Mouse (Mus musculus) heart, embryonic 11.5 days (tissue): ENCODE measurements around the gene Otud1. TPM values are rescaled to one million over a fixed set of nuclear protein-coding genes. Genes with fewer than 3 reads are reported as not detected.

Experiments used
- ATAC-seq: fragments of 200-750 bp; cut with Nextera tagmentation; replicated peaks from 2 replicates; pipeline ENCODE4 v1.8.0; 2017; ENCODE audit warnings: moderate library complexity; ENCODE audit not compliant: insufficient number of reproducible peaks, low FRiP score, low TSS enrichment
- H3K27ac ChIP-seq: fragments of 300-500 bp; sonication (generic); 2 replicates; pipeline ENCODE4 v1.5.1; 2014; ENCODE audit warnings: mild to moderate bottlenecking, low read depth, low read length
- H3K27me3 ChIP-seq: fragments of 300-500 bp; sonication (generic); 2 replicates; pipeline ENCODE4 v1.6.1; 2014; ENCODE audit warnings: mild to moderate bottlenecking, low read length, mixed read lengths; ENCODE audit not compliant: control insufficient read depth, insufficient read depth
- H3K36me3 ChIP-seq: fragments of 300-500 bp; sonication (generic); 2 replicates; pipeline ENCODE4 v1.6.1; 2014; ENCODE audit warnings: mild to moderate bottlenecking, low read length, moderate library complexity, mixed read lengths; ENCODE audit not compliant: control insufficient read depth, insufficient read depth
- H3K4me1 ChIP-seq: fragments of 300-500 bp; sonication (generic); 2 replicates; pipeline ENCODE4 v1.6.1; 2014; ENCODE audit warnings: low read length; ENCODE audit not compliant: control insufficient read depth, insufficient read depth
- H3K4me2 ChIP-seq: fragments of 300-500 bp; sonication (generic); 2 replicates; pipeline ENCODE4 v1.6.1; 2014; ENCODE audit warnings: mild to moderate bottlenecking, moderate library complexity
- H3K4me3 ChIP-seq: fragments of 300-500 bp; sonication (generic); 2 replicates; pipeline ENCODE4 v1.5.1; 2014; ENCODE audit warnings: low read depth, low read length
- H3K9ac ChIP-seq: fragments of 300-500 bp; sonication (generic); 2 replicates; pipeline ENCODE4 v1.6.1; 2014; ENCODE audit warnings: mild to moderate bottlenecking, low read depth, low read length, moderate library complexity
- H3K9me3 ChIP-seq: fragments of 300-500 bp; sonication (generic); replicated peaks from 2 replicates; pipeline ENCODE4 v1.6.1; 2016; ENCODE audit warnings: low read length; ENCODE audit not compliant: control insufficient read depth
- WGBS: fragments of 180-500 bp; shearing (Covaris S2); extraction: QIAGEN DNeasy Blood & Tissue Kit; methylation state at CpG from one replicate; pipeline ENCODE4 v1.1.7; 2014; ENCODE audit not compliant: insufficient replicate concordance; 5-methylcytosine and 5-hydroxymethylcytosine counted together
- polyA plus RNA-seq: library from polyadenylated mRNA; unstranded; fragments of >200 nt; fragmentation: Nextera tagmentation; extraction: Ambion mirVana; gene quantifications from 2 replicates; pipeline ENCODE4 v1.2.1, GENCODE M21; 2014

The Otud1 gene
- 5.9 and 6.3 TPM in 2 replicates for polyA plus RNA-seq

DNA sequence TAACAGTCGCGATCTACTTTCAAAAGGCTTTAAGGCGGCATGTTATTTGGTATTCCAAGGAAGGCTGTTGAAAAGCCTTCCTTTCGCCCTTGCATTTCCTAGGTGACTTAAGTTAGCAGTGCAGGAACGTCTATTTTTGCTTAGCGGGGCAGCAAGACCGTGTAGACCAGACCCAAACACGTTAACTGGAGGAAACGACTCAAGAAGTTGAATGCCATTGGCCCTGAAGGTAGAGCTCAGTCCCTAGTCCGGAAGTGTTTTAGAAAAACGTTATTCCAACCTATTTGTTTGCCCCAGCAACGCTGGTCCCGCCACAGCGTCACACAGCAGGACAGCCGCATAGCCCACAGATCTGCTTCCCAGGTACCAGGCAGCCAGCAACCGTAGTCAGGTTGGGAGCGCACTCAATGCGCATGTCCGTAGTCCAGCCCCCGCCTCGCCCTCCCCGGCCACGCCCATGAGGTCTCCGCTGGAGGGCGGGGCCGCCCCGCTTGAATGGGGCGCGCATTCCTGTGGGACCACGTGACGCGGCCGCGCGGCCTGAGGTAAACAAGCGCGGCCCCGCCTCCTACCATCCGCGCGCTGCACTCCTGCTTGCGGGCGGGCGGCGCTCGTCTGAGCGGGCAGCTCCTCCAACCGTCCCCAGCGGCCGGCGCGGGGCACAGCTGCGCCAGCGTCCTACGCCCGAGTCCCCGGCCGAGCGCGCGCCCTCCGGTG is at the start of gene Otud1:
Gene Otud1 (plus strand): TSS at position 595 of the 717 bp plus-strand sequence.
- H3K4me3 ChIP-seq = peak within 1 kb of the TSS; percentile 87
- peak within 1 kb of the TSS; percentile 96 for H3K27ac ChIP-seq
- H3K27me3 ChIP-seq = 0 out of 2 replicates have a peak, but pooled peaks cover 6% of the 10 kb centered on the region
- under 1% methylated on average over 49 of the region's 62 CpGs for WGBS
- H3K4me1 ChIP-seq = no peaks in the 10 kb centered on the region
- no peaks in the 10 kb centered on the region for H3K36me3 ChIP-seq
- peak within 1 kb of the TSS; percentile 96 for H3K9ac ChIP-seq
- peak within 1 kb of the TSS; percentile 59 for H3K4me2 ChIP-seq
- ATAC-seq = peak; percentile 95
- no peaks in the 10 kb centered on the region for H3K9me3 ChIP-seq

DNA sequence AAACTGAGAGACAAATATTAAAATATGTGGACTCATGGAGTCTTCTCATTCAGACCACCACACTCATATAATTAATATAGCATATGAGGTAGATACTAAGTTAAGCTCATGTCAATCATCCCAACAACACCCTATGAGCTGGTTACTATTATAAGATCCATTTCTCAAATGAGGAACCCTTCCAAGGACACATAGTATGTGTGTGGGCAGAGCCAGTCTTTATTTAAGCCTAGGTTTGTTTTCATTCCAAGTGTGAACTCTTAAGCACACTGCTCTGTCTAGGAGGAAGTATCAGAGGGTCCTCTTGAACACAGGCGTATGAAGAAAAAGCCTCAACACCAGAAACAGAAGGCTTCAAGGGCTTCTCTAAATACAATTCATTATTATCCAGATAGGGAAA is 49.7 kb upstream of the Otud1 start:
- Histone ChIP-seq H3K9me3 (no peaks in the 10 kb centered on the region), H3K4me2 (no peak overlapping the region), H3K36me3 (no peaks in the 10 kb centered on the region), H3K27ac (no peak overlapping the region), H3K27me3 (no peaks in the 10 kb centered on the region), H3K4me3 (no peak overlapping the region), H3K4me1 (no peaks in the 10 kb centered on the region), H3K9ac (no peak overlapping the region)
- 67% methylated on average over 1 of the region's 1 CpGs for WGBS
- ATAC-seq = no peak

DNA sequence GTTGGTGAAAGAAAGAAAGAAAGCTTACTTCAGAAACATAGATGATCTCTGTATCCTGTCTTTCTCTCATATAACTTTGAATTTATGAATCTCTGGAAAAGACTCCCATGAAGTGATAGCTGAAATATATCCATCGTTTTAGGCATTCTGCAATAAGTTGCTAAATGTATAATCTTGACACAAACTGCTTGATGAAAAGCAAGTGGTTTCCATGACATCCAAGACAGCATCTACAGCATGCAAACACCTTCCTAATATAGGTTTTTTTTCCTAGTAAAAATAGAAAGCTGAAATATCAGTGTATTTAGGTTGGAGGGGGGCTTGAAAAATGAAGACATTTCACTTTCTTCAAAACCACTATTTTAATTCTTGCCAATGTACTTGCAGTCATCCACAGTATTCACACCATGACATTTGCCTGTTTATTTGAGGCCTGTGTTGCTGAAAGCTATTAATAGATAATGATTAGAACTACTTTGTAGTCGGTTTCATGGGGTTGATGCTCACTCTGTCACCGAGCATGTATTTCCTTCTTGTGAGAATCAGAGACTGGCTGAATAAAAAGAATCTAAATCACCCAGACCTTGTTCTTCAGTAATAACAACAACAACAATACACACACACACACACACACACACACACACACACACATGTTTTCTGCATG is 49.0 kb upstream of the Otud1 start:
- Histone ChIP-seq H3K9me3 (no peaks in the 10 kb centered on the region), H3K4me2 (no peak overlapping the region), H3K27ac (no peak overlapping the region), H3K27me3 (no peaks in the 10 kb centered on the region), H3K4me3 (no peak overlapping the region), H3K36me3 (no peaks in the 10 kb centered on the region), H3K4me1 (no peaks in the 10 kb centered on the region), H3K9ac (no peak overlapping the region)
- ATAC-seq = no peak
- 47% methylated on average over 3 of the region's 3 CpGs for WGBS

DNA sequence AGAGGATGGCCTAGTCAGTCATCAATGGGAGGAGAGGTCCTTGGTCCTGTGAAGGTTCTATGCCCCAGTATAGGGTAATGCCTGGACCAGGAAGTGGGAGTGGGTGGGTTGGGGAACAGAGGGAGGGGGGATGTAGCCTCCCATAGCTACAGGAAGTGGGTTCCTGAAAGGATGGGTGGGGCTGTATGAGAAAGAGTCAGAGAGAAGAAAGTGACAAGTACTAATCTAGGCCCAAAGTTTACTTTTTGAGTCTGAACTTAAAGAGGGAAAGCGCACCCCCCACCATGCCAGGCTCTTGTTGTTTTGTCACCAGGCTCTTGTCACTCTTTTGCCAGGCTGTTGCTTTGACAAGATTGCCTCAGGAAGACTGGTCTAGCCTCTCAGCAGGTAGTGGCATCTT is 35.5 kb upstream of the Otud1 start:
- Histone ChIP-seq H3K4me2 (no peak overlapping the region), H3K4me3 (no peak overlapping the region), H3K9ac (no peak overlapping the region), H3K9me3 (no peaks in the 10 kb centered on the region), H3K36me3 (no peaks in the 10 kb centered on the region), H3K27ac (no peak overlapping the region), H3K27me3 (no peaks in the 10 kb centered on the region), H3K4me1 (no peaks in the 10 kb centered on the region)
- WGBS = 83% methylated on average over 1 of the region's 1 CpGs
- no peak for ATAC-seq

DNA sequence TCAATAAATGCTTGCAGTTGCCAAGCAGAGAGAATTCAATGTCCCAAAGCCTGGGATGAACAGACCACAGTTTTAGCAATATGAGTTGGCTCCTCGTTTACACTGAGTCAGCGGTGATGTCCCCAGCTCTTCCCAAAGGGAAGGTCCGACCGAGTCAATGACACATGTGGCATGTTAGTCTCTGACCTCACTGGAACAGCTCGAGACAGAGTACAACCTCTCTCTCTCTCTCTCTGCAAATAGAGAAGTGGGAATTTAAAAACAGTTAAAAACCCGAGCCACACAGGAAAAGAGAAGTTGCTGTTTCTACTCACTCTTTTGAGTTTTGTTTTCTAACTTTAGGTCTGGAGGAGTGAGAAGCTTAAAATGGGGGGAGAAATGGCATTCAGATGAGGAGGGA is 30.5 kb upstream of the Otud1 start:
- H3K9me3 ChIP-seq = no peaks in the 10 kb centered on the region
- H3K4me1 ChIP-seq = no peaks in the 10 kb centered on the region
- WGBS = 78% methylated on average over 6 of the region's 6 CpGs
- no peaks in the 10 kb centered on the region for H3K27me3 ChIP-seq
- no peaks in the 10 kb centered on the region for H3K36me3 ChIP-seq
- no peak overlapping the region for H3K27ac ChIP-seq
- no peak overlapping the region for H3K4me3 ChIP-seq
- no peak overlapping the region for H3K9ac ChIP-seq
- no peak overlapping the region for H3K4me2 ChIP-seq
- no peak for ATAC-seq

DNA sequence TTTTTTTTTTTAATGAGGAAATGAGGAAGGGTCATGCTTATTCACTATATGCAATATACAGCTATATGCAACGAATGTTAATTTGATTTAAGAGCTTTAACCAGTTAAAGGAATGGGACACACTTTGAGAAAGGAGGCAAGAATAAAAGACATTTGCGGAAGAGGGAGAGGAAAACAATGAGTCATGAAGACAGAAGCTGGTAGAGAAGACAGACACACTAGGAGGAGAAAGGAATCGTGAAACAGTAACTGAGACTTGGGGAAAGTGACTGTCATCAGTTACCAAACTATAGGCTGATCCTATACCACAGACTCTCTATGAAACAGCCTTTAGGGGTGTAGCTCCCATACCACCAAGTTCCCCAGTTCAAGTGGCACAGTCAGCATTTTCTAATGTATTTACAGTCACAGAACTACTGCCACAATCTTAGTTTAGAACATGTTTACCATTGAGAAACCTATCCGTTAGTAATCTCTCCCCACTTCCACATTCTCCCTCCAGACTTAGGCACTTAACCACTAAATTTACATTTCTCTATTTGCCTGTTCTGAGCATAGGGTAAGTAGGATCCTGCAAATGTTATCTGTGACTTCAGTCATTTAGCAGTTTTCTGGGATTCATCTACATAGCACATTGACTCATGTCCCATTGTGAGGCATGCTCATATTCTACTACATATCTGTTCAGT is 29.5 kb upstream of the Otud1 start:
- Histone ChIP-seq H3K4me1 (no peaks in the 10 kb centered on the region), H3K27me3 (no peaks in the 10 kb centered on the region), H3K4me3 (no peak overlapping the region), H3K4me2 (no peak overlapping the region), H3K36me3 (no peaks in the 10 kb centered on the region), H3K27ac (no peak overlapping the region), H3K9me3 (no peaks in the 10 kb centered on the region), H3K9ac (no peak overlapping the region)
- WGBS = 75% methylated on average over 4 of the region's 4 CpGs
- no peak for ATAC-seq

DNA sequence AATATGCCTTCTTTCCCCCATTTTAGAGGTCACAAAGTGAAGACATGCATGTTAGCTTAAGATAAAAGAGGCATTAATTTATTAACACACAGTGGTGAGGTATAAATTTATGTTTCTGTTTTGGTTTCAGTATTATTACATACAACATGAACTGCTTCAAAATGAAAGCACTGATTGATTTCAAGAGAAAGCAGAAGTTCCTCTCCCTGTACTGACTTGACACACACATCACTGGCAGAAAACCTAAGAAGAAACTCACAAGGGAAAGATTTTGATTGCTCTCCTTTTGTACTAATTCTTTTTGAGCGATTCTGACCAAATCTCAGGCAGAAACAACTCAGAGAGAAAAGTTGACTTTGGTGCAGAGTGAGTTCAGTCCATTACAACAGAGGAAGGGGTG is 27.0 kb upstream of the Otud1 start:
- Histone ChIP-seq H3K36me3 (no peaks in the 10 kb centered on the region), H3K9me3 (no peaks in the 10 kb centered on the region), H3K9ac (no peak overlapping the region), H3K4me1 (no peaks in the 10 kb centered on the region), H3K27me3 (no peaks in the 10 kb centered on the region), H3K4me3 (no peak overlapping the region), H3K4me2 (no peak overlapping the region), H3K27ac (no peak overlapping the region)
- 78% methylated on average over 1 of the region's 1 CpGs for WGBS
- ATAC-seq = no peak

DNA sequence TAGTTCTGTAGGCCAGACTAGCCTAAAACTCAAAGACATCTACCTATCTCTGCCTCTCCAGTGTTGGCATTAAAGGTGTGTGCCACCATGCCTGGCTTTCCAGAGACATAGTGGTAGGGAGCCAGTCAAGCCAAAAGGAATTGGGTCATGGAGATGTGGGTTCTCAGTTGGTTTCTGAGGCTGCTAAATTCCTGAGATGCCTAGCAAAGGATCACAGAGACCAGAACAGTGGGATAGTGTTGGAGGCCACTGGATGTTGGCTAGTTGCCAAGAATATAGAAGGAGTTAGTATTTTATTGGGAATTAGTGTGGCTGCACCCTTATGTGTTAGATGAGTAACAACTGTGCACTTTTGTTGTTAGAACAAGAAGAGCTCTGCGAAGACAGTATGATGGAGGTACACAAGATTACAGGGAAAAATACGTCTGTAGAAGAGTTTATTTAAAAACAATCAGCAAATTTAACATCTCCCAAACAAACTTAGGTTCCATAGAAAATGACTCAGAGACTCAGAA is 24.1 kb upstream of the Otud1 start:
- H3K9ac ChIP-seq = no peak overlapping the region
- H3K4me1 ChIP-seq = no peaks in the 10 kb centered on the region
- H3K27me3 ChIP-seq = no peaks in the 10 kb centered on the region
- no peak overlapping the region for H3K4me2 ChIP-seq
- ATAC-seq = no peak
- 80% methylated on average over 2 of the region's 2 CpGs for WGBS
- H3K27ac ChIP-seq = no peak overlapping the region
- H3K9me3 ChIP-seq = no peaks in the 10 kb centered on the region
- H3K36me3 ChIP-seq = no peaks in the 10 kb centered on the region
- no peak overlapping the region for H3K4me3 ChIP-seq
